Mouse (Mus musculus) adrenal gland, postnatal 10 days (tissue): ENCODE measurements around the gene Nfya. TPM values are rescaled to one million over a fixed set of nuclear protein-coding genes. Genes with fewer than 3 reads are reported as not detected.

Source experiments
- DNase-seq: peaks from one replicate; pipeline ENCODE4 v3.0.0; 2021; ENCODE audit warnings: mixed read lengths
- total RNA-seq, 2 experiments: library from RNA; stranded (reverse); gene quantifications; 2 replicates each; pipeline ENCODE4 v1.2.3; 2021

Gene Nfya
- total RNA-seq, 2 experiments from 2014 or later = 31.0 to 31.3 TPM

DNA sequence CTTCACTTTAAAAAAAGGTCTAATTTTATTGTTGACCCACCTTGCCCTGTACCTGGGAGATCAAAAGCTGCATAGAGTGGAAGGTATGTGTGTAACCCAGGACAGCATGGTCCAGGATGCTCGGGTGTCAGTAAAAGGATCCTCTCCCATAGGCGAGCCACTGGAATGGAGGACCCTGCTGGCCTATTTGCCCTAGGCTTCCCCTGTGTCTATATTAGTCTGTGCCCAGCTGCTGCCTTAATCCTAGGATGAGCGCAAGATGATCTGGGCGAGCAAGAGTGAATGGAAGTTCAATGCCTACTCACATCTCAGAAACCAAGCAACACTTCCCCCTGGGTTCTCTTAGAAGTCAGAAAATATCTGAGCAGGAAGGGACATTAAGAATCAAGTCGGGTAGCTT is 21.3 kb upstream of the Nfya start:
- DNase-seq = no peak

DNA sequence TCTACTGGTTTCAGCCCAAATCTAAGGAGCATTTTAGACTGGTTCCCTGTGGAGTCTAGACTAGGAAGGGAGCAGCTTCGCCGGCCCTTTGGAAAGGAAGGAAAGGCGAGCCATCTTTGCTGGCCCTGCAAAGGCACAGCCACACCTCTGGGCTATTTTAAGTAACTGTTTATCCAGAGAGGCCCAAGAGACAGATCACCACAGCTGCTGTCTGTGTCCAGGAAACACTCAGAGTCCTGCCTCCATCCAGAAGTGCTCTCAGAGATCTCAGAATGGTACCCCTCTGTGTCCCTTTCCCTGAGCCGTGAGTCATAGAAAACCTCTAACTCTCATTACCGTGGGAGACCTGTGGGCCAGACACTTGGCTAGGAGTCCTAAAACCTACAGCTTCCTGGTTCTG is 20.7 kb upstream of the Nfya start:
- DNase-seq = no peak

DNA sequence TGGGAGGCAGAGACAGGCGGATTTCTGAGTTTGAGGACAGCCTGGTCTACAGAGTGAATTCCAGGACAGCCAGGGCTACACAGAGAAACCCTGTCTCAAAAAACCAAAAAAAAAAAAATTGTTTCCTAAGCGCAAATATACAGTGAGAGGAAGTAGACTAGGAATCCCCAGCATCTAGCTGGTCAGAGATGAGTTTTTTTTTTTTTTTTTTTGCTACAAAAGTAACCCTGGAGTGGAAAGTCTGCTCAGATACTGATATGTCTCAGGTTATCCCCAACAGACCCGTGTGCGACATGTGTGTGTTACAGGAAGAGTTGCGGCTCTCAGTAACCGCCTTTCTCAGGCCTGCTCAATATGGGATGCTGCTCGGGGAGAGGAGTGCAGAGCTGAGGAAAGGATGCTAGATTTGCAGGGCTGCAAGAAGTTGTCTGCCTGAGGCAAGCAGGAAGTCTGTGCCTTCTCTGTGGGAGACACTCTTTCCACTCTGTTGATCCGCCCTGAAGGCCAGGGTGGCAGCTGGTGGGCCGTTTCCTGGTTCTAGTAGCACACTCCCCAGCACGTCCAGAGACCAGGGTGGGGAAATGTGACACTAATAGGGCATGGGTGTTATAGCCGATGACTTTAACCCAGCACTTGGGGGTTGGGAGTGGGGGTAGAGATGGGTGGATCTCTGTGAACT is 18.3 kb upstream of the Nfya start:
- DNase-seq = no peak

DNA sequence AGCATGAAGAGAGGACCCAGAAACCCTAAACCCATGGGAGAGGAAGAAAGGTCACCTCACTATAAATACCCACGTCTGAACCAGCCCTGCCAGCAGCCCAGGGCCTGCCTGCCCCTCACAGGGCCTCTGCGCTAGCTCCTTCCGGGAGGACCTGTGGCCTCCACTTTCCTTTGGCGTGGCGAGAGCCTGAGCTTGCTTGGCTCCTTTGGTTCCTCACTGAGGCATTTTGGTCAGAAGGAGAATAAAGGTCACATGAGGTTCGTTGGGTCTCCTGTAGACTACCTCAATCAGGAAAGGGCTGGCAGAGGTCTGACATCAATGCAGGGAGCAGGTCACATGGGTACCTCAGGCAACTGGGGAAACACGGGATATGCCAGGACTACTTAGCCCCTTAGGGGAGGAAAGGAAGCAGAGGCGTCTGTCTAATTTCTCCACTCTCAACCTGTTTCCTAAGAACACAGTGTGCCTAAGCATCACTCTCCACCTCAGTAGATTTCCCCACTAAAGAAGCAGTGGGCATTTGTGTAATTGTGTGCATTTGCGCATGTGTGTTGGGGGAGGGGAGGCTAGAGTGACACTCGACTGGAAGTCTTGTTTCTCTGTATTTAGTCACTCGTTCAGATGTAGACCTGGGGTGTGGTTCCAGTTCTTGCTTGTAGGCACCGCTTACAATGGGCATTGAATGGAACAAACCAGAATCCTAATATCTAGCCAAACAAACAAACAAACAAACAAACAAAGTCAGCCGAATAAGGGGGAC is 17.5 kb upstream of the Nfya start:
- no peak for DNase-seq

- no peak for DNase-seq
Measured at GRCm38 (mm10) chr17:48425823-48426612, 16.3 kb upstream of the Nfya start.

GRCm38 (mm10) chr17:48424237-48424636 is 14.5 kb upstream of the Nfya start:
- no peak for DNase-seq

- no peak for DNase-seq
Measured at GRCm38 (mm10) chr17:48419571-48419970, 9.9 kb upstream of the Nfya start.

DNA sequence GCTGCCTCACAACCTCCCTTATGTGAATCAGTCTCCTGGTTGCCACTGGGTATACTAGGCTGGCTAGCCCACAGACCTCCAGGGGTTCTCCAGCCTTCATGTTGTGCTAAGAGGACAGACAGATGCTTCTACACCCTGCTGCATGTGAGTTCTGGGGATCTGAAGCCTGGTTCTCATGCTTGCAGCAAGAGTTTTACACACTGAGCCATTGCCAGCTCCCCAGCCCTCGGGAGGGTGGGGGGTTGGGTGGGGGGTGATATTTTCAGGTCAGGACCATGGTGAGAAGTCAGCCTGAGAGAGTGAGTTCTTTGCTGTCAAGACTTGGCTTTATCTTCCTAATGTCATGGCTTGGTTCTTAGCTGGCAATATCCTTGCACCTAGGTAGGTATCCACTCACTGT is 9.1 kb upstream of the Nfya start:
- no peak for DNase-seq

GRCm38 (mm10) chr17:48418174-48418573 is 8.5 kb upstream of the Nfya start:
- no peak for DNase-seq

DNA sequence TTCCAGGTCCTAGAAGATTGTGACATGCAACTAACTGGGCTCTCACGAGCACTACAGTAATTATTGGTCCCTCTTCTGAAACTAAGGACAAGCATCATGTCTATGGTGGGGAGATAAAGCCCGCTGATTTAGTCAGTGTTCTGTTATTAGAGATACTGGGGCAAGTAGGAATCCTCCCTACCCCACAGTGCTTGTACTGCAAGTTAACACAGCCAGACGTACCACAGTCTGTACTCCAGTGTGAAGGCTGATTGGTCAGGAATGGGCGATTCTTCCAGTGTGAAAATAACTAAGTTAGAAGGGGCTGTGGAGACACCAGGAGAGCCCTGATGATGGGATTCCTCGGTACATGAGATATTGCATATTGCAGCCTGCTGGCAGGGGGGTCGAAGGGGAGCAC is 7.8 kb upstream of the Nfya start:
- no peak for DNase-seq

DNA sequence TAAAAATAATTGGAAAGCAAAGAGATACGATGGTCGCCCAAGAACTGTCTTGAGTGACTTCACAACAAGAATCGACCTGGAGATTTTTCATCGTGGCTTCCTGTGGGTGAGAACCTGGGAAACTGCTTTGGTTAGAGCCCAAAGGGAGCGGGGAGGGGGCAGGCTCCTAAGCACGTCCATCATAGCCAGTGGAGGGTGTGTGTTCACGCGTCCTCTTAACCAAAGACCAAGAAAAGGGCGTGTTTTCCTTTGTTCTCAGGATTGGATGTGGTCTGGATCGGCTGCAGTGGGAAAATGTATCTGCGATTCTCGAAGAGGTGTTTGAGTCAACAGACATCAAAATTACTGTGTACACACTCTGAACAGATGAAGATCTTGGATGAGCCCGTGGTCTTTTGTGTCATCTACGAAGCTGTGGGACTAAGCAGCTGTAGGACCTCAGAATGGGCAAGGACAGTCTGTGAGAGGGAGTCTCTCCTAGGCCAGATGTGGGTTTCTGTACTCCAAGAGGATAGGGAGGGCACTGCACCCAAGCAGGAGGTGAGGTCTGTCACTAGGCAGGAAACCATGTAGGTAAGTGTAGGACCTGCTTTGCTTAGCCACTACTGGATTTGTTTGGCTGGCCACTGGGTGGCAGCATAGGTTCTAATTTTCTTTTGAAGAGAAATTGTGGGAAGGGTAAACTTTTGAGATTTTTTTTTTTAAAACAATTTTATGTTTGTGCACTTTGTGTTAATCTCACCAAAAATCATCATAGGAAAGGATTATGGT is 6.9 kb upstream of the Nfya start:
- DNase-seq = peak; percentile 59

DNA sequence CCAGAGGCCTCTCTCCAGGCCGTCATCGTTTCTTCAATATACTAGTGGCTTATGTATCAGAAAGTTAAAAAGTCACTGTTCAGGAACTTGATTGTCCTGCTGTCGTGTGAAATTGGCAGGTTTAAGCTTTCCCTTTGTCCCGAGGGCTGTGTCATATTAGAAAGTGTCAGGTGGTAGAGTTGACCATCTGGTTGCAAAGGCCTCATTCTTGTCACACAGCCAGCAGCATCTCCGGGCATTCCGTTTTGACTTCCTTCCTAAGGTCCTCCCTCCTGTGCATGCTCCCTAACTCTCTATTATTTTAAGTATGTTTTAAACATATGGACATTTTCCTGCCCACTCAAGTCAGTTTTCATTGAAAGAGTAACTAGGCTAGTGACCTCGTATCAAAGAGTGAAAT is 6.3 kb upstream of the Nfya start:
- DNase-seq = no peak

- DNase-seq = no peak
Measured at GRCm38 (mm10) chr17:48411241-48411640, 1.5 kb upstream of the Nfya start.

DNA sequence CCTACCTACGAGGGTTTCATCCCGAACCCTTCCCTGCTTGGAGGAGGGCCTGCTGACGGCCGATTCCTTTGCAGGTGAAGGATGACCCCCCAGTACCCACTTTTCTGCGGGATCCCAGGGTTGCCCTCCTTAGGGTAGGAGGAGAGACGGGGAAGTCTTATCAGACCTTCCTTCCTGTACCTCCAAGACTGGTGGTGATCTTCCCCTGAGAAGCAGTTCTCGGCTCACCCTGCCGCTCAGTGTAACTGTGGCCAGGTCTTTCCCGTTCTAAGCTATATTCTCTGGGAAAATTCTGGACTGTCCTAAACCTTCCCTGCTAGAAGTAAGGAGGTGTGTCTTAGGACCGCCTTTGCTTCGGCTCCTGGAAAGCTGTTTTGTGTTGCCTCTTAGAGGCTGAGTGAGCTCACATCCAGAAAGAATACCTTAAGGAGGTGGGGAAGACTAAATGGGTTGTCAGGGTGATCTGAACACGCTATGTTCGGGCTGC is 636 bp upstream of the Nfya start:
- DNase-seq = no peak

DNA sequence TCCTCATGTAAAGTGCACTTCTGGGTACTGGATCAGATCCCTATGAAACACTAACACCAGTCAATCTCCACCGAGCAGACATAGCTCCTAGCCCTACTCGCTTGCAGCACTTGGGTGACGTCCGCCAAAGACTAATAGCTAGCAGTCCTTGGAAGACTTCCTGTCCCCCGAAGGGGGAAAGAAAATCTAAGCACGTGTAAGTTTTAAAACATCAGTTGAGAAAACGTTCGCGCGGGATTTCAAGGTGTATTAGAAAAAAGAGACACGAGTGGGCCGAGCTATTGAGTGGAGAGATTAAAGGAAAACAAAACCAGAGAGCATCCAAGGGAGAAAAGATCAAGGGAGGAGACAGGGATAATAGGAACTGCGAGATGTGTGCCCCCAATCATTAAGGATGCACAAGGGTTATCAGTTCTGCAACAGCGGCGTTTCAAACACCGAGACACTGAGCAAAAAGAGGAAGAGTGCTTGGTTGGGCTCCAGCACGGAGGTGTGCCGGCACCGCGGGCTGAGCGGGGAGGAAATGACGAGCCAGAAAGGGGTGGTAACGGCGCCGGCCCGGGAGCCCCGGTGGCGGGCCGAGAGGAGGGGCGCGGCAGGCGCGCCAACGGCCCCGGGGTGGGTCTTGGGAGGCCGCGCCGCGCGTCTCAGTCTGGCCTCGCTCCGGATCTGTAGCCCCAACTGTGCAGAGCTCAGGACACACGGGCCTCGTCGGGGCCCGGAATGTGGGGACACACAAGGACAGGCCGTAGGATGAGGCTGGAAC is 997 bp downstream of the Nfya start:
- DNase-seq = peak; percentile 84

GRCm38 (mm10) chr17:48407910-48408525 is 1.7 kb downstream of the Nfya start:
- DNase-seq = no peak

DNA sequence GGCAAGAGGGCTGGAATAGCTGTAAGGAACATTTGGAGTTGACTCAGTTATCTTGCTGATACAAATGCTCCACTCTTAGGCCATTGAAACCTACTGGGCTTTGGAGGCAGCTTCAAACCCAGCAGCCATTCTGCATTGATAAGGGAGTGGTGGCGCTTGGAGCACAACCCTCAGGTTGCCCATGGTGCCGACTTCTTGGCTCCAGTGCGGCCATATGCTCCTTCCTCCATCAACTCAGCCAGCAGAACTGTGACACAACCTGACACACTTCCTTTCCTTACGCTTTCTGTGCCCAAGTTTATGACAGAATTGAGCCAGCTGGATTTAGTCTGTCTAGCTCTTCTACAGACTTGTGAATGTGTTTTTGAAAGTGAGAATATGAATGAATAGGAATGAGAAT is 2.6 kb downstream of the Nfya start:
- DNase-seq = no peak

DNA sequence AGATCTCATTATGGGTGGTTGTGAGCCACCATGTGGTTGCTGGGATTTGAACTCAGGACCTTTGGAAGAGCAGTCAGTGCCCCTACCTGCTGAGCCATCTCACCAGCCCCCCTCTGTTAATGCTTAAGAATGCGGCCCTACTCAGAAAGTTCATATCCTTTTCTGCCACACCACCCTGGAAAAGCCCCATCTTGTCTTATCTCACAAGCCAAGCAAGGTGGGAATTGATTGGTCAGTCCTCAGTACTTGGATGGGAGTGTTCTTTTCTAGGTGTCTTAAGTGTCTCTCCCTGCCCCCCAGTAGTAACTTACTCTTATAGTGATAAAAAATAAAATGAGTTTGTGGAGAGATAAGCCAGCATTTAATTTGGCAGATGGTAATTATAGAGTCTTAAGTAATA is 5.0 kb downstream of the Nfya start:
- DNase-seq = no peak

- no peak for DNase-seq
Measured at GRCm38 (mm10) chr17:48403848-48404247, 5.9 kb downstream of the Nfya start.

DNA sequence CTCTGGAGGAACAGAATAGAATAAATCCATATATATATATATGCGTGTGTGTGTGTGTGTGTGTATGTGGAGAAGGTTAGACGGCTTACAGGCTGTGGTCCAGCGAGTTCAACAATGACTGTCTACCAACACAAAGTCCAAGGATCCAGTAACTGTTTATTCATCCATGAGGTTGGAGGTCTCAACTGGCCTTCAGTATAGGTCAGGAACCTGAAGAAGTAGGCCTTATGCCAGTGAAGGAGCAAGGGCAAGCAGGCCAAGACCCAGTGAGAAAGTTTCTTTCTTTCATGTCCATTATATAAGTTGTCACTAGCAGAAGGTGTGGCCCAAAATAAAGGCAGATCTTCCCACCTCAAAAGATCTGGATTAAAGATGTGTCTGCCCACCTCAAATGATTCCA is 7.0 kb downstream of the Nfya start:
- DNase-seq = no peak

DNA sequence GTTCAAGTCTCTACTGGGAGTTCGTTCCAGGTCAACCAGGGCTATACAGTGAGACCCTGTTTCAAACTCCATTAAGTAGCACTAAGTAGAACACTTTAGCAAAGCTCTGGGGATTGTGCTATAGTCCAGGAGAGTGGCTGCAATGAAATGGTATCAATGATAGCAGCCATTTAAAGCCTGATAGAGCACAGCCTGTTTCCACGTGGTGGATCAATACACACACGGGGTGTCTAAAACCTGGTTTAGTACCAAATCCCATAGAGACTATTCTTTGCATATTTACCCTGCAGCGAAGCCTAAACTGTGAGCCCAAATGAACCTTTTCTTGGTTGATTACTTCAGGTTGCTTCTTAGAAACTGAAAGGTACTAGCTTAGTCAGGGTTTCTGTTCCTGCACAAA is 8.0 kb downstream of the Nfya start:
- DNase-seq = no peak
